Mouse (Mus musculus): ENCODE results near the gene Sec1.

The Sec1 gene

DNA sequence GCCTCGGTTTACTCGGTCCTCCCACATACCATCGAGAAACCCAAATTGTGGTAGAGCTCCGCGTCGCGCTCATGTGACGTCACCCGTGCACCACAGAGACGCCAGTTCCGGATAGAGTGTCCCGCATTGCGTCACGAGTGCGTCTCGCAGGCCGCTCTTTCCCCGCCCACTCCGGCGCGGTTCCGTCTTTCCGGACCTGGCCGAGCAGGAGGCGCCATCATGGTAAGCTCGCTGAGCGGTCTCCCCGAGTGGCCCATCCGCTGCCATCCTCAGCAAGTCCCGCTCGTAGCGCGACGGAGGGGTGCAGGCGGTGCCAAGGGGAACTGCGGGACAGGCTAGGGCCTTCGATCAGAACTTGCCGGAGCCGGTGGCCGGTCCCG lies 23.7 kb upstream of the Sec1 start, which contains the start of gene Sphk2:
TSS of gene Sphk2 (minus strand) at position 85 of the 380 bp plus-strand sequence.
- peak; percentile 99 for DNase-seq (ENCODE audit: extremely low spot score, low read depth, low spot score)

DNA sequence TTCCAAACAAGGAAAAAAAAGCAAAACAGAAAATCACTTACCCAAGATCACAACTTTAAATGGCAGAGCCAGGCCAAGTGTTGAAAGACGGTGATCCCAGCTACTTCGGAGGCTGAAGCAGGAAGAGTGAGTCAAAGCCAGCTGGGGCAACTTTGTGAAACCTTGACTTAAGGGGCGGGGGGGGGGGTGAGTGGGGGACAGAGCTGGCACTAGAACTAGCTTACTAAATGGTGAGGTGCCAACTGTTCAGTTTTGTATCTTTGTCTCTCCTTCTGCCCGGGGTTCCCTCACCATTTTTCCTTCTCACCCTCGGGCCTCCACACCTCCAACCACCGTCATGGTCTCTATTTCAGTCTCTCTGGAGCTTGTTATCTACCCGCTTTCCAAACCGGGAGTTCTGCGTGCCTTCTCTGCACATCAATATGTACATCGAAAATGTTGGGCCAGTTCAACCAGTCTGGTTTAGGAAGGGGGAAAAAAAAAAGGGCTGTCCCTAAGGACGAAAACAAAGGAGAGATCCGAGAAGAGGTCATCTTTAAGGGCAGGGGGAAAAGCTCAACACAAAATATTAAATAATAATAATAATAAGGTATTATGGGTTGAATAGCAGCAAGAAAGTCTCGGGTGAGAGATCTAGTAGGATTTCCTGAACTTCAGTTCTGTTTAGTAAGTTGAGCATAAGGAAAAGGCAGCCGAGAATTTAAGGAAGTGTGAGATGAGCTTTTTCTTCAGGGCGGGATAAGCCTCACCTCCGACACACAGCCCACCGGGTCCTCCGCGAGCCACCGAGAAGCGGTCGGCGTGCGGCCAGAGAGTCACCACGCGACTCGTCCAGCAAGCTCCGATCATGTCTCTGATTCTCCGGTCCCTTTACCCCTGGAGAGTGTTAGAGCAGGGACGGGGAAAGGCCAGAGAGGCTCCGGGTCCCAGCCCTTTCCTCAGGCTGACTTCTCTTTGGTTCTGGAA lies 23.0 kb upstream of the Sec1 start:
- DNase-seq (ENCODE audit: extremely low spot score, low read depth, low spot score) = no peak

DNA sequence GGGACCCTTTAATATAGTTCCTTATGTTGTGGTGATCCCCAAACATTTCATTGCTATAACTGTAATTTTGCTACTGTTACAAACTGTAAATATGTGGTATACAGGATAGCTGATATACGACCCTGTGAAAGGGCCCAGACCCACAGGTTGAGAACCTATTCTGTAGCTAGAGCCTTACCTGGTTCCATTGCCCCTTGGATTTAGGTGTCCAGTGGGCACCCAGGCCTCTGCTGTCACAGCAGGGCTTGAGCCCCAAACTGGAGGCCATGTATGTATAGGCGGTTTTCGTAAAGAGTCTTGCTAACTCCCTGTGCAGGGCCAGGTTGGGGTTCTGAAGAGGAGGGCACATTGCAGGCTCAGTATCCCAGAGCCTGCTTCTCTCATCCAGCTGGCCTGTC lies 22.3 kb upstream of the Sec1 start:
- DNase-seq (ENCODE audit: extremely low spot score, low read depth, low spot score) = no peak

DNA sequence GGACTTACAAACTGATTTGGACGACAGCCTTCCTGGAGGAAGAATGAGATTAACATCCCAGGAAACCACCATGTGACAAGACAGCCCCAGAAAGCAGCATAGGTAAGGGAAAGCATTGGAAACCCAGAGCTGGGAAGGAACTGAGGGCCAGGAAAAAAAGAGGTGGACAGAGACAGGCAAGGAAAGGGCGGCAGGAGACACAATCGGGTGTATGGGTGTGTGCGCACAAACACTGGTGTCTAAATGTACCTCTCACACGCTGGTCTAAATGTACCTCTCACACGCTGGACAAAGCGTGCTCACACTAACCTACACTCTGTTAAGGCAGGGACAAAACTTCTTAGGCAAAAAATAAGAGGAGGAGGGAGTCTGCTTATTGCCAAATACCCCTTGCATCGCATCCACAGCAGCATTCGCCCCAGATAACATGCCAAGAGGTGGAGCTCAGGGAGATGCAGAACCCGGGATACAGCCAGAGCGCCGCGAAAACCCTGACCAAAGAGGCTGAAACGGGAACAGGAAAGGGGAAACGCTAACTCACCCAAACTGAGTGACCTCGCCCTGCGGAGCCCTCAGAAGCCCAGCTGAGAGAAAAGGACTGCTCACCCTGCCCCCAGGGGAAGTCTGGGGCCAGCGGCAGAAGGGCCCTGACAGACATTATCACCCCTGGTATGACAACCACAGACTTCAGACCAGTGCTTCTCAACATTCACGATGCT lies 21.7 kb upstream of the Sec1 start:
- no peak for DNase-seq (ENCODE audit: extremely low spot score, low read depth, low spot score)

DNA sequence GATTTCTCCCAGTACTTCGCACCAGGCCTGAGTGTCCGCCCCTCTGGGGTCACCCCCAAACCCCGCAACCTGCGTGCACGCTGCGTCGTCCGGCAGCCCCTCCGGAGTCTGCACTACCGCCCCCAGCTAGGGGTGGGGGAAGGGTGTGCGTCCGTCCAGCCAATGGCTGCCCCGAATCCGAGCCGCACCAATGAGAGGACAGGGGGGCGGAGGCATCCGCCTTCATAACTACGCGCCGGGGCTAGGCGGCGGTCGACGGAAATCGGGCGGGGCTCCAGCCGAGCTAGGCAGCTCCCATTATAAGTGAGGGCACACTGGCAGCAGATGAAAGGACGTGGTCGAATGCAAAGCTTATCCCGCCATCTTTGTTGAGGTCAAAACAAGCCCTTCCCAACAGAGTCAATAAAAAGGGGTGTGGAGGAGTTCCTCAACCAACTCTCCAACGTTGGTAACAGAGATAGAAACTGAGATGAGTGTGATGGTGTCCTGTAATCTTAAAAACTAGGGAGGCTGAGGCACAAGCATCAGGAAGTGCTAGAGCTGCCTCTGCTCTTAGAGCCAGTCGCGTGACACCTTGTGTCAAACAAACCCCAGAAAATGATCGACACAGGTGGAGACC lies 21.0 kb upstream of the Sec1 start, which contains the start of gene Rpl18:
TSS of gene Rpl18 (plus strand) at position 368 of the 619 bp plus-strand sequence.
- no peak for DNase-seq (ENCODE audit: extremely low spot score, low read depth, low spot score)

DNA sequence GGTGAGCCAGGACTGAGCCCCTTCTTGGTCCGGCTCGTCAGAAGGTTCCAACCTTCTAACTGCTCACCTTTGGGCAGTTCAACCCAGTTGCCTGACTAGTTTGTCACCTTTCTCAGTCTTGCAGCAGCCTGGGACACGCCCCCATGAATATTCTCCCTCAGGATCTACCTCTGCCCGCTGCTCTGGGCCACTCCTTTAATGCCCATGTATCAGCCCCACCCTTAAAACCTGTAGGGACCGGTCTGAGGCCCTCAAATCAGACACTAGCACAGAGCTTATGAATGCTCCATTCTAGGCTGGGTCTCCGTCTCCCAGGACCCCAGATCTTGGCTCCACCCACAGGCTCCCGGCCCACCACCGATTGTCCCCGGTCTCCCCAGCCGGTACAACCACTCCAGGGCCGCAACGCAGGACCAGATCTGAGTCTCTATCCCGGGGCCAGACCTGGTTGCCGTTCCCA lies 20.5 kb upstream of the Sec1 start:
- DNase-seq (ENCODE audit: extremely low spot score, low read depth, low spot score) = no peak

DNA sequence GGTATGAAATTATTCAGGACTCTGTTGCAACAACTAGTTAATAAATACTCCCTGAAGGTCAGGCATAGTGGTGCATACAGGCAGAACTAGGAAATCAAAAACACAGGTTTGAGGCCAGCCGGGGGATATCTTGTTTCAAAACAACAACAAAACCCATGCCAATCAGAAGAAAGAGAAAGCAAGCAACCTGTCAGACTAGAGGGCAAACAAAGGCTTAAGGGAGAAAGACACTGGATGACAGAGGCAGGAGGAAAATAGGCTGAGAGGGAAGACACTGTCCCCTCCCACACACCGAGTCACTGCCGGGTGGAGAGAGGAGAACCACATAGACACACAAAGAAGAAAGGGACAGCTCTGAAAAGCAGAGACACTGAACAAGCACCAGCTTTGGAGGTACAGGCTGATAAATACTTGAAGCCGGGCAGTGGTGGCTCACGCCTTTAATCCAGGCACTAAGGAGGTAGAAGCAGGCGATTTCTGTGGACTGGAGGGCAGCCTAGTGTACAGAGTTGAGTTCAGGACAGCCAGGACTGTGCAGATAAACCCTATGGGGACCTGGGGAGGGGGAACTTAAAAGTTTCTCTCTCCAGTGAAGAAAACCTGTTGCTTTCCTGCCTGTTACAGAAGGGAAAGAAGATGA lies 19.8 kb upstream of the Sec1 start:
- no peak for DNase-seq (ENCODE audit: extremely low spot score, low read depth, low spot score)

DNA sequence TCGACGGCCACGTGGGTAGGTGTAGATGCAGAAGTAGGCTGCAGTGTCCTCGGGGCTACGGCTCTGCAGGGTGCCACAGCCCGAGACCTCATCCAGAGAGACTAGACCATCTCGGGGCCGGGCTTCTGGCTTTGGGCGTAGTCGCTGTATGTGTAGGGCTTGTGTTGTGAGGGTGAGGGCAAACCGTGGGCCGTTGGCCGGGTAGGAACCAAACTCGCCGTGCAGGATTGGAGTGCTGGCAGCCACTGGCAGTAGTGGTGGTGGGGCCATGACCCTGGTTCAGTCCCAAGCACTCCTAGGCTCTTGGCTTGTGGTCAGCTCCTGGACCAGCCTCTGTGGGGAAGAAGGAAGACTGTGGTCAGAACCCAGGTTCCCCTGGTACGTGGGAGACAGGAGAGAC lies 19.2 kb upstream of the Sec1 start:
- DNase-seq (ENCODE audit: extremely low spot score, low read depth, low spot score) = no peak

DNA sequence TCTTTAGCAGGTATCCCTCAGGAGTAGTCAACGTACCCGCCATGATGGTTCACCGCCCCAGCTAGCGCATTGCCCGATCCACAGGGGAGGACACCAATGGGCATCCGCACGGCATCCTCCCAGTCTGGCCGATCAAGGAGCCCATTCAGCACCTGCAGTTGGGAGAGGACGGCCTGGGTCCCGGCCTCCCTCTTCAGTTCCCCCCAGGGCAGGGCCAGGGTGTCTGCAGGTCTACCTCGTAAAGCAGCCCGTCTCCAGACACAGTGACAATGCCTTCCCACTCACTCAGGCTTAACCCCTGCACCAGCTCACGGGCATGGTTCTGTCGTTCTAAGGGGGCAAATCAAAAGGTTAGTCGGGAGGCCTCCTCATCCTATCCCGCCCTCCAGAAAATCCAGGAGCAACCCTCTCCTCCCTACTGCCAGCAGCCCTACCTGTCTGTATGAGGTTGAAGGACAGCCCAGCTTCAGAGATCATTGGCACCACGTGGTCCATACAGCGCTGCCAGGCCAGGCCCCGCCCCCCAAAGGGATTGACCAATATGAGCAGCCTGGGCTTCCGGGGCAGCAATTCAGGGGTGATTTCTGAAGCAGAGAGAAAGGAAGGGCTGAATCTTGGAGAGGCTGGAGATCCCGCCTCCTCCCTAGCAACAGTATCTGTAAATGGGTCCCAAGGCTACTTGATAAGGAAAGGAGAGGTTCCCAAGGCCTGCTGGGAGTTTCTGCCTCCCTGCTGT lies 18.0 kb upstream of the Sec1 start:
- no peak for DNase-seq (ENCODE audit: extremely low spot score, low read depth, low spot score)

DNA sequence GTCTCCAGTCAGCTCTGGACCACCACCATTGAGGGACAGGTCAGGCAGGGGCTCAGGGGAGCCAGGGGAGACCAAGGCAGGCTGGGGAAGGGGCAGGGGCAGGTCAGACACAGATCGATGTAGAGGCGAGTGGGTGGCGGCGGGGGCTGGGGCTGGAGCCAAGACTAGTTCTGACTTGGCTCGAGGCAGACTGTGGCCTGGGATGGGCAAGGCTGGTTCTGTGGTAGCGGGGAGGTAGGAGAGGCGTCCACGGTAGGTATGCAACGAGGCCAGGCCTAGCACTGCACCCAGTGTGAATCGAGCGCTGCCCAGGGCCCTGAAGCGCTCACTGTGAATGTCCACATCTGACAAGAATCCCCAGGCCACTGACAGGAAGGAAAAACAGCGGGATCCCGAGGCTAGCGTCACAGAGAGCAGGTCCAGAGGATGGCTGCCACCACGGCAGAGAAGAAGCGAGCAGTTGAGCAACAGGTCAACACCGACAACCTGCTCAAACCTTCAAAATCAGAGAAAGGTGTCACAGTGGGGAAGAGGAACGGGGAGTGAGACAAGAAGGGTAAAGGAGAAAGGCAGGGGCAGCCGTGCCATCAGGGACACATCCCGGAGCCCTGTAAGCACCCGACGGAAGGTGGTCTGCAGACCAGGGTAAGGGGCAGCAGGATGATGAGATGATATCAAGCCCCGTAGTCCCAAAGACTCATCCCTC lies 17.3 kb upstream of the Sec1 start:
- no peak for DNase-seq (ENCODE audit: extremely low spot score, low read depth, low spot score)

DNA sequence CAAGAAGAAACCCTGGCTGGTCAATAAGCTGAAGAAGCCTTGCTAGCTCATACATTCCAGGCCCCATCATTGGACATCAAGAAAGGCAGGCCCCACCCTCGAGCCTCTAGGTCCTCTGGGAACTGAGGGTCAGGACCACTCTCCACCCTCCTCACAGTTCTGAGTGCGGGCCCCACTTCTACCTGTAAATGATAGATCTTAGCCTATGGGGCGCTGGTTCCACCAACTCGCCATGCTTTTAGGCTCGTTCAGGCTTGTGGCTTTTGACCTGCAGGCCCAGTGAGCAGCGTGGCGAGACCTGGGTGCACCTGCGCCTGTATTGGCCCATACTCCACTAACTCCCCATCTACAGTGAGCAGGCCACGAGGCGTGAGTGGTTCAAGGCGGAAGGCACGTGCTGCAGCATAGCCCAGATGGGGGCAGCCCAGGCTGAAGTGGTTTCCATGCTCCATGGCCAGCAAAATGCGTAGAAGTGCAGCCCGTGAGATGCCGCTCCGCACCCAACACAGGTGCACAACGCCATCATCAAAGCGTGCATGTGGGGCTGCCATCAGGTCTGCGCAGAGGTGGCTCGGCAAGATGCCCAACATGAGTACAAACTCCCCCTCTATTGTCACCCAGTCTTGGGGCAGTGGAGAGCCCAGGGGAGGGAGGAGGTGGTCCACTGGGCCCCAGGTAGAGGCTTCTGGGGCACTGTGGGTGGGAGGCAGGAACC lies 16.4 kb upstream of the Sec1 start:
- DNase-seq (ENCODE audit: extremely low spot score, low read depth, low spot score) = no peak

DNA sequence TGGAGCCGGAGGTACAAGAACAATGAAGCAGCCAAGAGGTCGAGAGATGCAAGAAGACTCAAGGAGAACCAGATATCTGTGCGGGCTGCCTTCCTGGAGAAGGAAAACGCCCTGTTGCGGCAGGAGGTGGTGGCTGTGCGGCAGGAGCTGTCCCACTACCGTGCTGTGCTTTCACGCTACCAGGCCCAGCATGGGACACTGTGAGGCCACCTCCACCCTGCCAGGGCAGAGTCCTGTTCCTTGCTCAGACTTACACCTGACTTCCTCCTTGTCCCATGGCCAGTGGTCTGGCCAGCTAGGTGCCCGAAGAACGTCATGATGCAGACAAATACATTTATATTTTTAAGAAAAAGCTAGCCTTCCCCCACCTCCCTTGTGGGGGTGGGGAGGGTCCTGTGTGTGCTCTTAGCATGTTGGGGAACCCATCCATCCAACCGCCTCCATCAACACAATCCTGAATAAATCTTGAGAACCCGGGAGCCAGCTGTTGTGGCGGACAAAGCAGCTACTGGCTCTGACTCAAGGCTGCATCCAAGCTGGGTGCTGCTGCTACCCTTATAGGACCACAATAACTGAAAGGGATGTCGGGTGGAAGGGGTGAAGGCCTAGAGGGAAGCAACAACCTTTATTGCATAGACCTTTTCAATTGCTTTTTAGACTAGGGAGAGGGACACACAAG lies 15.6 kb upstream of the Sec1 start:
- DNase-seq (ENCODE audit: extremely low spot score, low read depth, low spot score) = no peak

DNA sequence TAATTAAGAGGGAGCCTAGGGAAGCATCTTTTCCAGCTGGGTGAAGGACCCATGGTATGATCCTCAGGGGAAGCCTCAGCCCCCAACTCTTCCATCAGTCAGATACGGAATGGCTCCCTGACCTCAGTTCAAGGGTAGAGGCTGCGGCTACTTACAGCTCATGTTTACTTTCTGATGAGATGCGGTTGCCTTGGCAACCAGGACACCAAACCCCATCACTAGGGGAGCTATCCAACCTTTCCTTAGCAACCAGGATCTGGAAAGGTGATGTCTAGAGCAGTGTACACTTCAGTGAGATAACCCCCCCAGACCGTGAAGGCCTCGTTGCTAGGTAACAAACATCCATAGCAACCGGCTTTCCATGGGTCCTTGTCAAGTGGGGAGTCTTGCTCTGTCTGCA lies 14.8 kb upstream of the Sec1 start:
- no peak for DNase-seq (ENCODE audit: extremely low spot score, low read depth, low spot score)

DNA sequence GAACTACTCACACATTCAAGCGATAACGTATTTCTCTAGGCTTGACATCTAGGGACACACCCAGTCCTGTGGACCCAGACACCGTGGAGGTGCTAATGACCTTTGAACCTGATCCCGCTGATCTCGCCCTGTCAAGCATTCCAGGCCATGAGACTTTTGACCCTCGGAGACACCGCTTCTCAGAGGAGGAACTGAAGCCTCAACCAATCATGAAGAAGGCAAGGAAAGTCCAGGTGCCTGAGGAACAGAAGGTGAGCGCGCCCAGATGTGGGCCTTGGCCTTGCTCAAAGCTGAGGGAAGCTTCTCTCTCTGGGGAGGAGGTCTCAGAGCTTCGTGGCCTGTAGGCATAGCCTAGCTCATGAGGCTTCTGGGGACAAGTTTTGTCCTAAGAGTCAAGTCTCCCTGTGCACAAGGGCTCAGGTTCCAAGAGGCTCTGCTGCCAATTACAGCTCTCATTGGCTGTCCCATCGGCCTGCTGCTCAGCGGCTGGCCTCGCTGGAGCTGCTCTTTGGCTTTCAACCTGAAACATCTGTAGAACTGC lies 14.1 kb upstream of the Sec1 start:
- DNase-seq (ENCODE audit: extremely low spot score, low read depth, low spot score) = no peak

DNA sequence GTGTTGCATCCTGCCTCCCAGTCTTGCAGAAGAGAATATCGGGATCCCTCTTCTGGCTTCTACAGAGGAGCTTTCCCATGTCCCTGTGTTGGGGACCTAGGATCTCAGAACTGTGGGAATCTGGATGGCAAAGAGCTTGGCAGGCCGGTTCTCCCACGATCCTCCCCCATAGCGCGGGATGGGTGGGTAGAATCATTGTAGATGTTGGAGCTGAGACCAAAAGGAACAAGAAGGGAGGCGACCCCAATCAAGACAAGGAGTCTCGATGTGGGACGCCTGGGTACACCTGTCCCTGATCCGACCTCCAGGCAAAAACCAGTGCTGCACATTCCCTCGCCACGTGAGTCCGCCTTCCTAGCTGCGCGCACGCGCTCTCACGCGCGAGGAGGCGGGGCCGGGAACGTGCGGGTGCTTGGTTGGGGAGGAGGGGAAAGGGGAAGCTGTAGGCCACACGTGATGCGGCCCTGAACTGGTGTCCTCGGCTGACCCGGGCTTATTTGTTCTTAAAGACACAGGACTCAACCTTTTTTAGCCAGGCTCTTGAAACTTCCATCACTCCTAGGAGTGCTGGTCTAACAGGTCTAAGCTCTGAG lies 13.3 kb upstream of the Sec1 start:
- no peak for DNase-seq (ENCODE audit: extremely low spot score, low read depth, low spot score)

DNA sequence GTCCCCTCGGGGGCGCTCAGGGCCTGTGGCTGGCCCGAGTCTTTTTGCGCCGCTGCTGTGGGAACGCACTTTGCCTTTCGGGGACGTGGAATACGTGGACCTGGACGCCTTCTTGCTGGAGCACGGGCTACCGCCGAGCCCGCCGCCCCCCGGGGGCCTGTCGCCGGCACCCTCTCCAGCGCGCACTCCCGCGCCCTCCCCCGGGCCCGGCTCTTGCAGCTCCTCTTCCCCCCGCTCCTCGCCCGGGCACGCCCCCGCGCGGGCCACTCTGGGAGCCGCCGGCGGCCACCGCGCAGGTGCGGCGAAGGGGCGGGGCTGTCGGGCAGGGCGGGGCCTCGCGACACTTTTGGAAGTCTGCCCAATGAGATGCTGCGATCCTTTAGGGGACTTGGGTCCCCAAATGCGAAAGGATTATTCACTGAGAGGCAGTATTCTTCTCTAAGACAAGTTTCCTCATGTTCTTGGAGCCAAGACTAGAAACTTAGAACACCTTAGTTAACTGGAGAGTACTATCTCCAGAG lies 12.6 kb upstream of the Sec1 start:
- no peak for DNase-seq (ENCODE audit: extremely low spot score, low read depth, low spot score)

DNA sequence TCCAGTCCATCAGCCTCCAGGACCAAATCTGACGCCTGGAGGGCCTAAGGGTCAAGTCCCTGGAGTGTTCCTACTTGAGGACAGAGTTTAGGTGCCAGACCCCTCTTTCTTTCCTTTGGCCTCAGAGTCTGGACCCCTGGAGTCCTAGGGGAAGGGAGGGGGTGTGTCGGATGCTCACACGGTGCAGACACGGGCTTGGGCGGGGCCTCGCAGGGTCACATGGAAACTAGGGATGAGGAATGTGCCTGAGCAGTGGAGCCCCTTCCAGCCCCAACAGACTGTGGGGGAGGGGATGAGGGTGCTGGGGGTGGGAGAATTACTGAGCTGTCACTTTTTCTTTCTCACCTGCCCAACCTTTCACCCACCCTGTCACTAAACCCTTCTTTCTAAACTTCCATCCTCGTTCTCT lies 11.7 kb upstream of the Sec1 start:
- DNase-seq (ENCODE audit: extremely low spot score, low read depth, low spot score) = no peak

DNA sequence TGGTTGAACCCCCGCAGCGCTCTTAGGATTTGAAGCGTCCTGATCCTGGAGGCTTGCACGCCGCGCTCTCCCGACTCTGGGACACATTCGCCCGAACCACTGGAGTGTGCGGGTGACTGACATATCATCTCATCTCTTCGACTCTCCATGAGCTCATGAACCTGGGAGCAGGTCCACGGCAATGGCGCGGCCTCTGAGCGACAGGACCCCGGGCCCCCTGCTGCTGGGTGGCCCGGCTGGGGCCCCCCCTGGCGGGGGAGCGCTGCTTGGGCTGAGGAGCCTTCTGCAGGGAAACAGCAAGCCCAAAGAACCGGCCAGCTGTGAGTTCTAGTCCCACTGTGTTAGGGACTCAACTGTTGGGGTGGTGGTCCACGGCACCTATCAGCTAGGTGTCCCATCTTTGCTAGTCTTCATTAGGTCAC lies 11.3 kb upstream of the Sec1 start:
- no peak for DNase-seq (ENCODE audit: extremely low spot score, low read depth, low spot score)
